Mouse (Mus musculus) brain, embryonic 14.5 days (tissue): ENCODE data around the gene Tekt4. TPM values are rescaled to one million over a fixed set of nuclear protein-coding genes. Genes with fewer than 3 reads are reported as not detected.

Experiments
- DNase-seq: peaks from one replicate; pipeline ENCODE4 v3.0.0-alpha.2; 2011; ENCODE audit warnings: low read depth
- CTCF ChIP-seq: fragments of 200-500 bp; IDR thresholded peaks from 2 replicates; pipeline ENCODE4 v1.5.1; 2012; ENCODE audit warnings: inconsistent platforms, mild to moderate bottlenecking, moderate library complexity, borderline replicate concordance; ENCODE audit not compliant: insufficient read depth, insufficient read length; ENCODE audit errors: extremely low read depth
- POLR2A ChIP-seq: fragments of 200-500 bp; IDR thresholded peaks from 2 replicates; pipeline ENCODE4 v1.6.1; 2012; ENCODE audit warnings: mild to moderate bottlenecking, inconsistent platforms, borderline replicate concordance; ENCODE audit not compliant: poor library complexity, insufficient read depth, insufficient read length, severe bottlenecking; ENCODE audit errors: extremely low read depth
- polyA plus RNA-seq: library from polyadenylated mRNA; depleted of rRNA; stranded (reverse); fragments of >200 nt; gene quantifications from 2 replicates; pipeline ENCODE4 v1.2.3, GENCODE M21; 2012

Gene Tekt4
- polyA plus RNA-seq, 1 experiment = 1.4 TPM

DNA sequence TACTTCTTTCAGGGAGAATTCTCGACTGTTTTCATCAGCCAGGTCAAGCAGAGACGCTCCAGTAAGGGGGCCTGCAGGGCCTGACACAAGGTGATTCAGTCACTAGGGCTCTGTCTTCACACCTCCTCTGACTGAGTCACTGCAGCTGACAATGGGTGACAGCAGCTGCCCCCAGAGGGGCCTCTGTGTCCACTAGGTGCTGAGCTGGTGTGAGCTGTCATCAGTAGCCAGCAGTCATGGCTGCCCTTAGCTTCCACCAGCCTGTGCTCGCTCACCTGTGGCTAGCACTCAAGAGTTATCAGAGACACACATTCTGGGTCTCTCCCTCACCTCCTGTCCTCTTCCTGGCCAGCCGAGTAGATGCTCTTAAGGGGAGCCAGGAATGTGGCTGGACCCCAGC lies 26.4 kb downstream of the Tekt4 start:
- TF ChIP-seq CTCF (no peak), POLR2A (no peak)
- DNase-seq = no peak

DNA sequence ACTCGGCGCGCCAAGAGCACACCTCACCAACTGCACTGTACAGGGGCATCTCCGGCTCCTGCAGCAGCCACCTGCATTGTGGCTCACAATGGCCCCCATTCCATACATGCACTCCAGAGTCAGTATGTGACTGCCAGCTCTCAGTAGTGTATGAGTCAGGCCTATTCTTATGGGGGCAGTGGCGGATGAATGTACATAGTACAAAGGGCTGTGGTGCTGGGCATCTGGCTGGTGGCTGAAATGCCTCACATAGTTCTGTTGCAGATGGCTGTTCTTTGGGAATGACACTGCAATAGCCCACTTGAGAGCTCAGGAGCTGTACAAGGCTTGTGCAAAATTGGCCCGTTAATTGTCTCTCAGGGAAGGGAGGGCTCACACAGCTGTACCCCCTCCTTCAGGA lies 27.7 kb downstream of the Tekt4 start:
- no peak for DNase-seq
- TF ChIP-seq POLR2A (no peak), CTCF (no peak)

DNA sequence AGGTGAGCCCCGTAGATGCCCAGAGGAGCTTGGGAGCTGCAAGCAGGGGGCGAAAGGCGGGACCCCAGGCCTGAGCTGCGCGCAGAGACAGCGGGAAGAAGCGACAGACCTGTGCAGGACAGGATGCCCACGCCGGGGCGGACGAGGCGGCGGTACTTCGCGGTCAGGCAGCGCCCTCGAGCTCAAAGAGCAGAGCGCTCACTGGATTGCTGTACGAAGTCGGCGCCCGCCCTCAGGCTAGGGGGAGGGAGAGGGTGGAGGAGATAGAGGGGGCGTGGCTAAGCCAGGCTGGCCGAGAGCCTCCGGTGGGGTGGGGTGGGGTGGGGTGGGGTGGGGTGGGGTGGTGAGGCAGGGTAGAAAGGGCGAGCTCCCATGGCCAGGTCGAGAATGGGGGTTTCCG lies 42.6 kb downstream of the Tekt4 start, which contains the start of gene Sstr5:
Gene Sstr5 (minus strand): TSS at position 276 of the 400 bp plus-strand sequence.
- TF ChIP-seq POLR2A (no peak), CTCF (no peak)
- DNase-seq = peak; percentile 31

DNA sequence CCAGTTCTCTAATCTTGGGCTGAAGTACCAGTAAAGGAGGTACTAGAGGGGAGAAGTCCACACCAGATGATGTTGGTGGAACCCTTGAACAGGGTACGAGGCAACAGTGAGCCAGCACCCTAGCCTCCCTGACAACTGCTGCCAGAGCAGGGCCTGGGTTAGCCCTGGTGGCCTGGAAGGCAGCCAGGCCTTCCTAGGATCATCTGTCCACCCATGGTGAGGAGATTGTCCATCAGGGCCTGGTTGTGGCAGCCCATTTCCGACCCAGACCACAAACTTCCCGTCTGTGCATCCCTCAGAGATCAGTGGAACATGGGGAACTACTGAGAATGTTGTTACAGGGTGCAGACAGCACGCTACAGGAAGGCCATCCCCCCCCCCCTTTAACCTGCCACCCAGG lies 48.2 kb downstream of the Tekt4 start:
- no peak for DNase-seq
- TF ChIP-seq POLR2A = no peak
- TF ChIP-seq CTCF = no peak

DNA sequence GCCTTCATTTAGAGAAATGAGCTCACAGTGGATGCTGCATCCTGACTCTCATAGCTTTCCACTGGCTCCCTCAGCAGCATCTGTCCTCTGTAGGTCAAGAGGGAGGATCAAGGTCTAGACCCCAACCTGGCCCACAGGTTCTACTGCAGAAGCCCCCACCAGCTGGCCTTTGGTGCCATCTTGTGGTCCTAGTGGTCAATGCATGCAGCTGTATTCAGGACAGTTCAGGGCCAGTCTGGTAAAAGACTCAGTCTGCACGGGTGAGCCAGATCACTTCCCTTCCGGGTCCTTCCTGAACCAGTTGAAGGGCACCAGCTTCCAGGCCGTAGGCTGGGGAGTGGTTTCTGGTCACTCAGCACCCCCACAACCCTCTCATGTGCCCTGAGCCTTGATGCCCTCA lies 53.4 kb downstream of the Tekt4 start:
- peak; percentile 73 for DNase-seq
- TF ChIP-seq CTCF (peak; percentile 86), POLR2A (no peak)

DNA sequence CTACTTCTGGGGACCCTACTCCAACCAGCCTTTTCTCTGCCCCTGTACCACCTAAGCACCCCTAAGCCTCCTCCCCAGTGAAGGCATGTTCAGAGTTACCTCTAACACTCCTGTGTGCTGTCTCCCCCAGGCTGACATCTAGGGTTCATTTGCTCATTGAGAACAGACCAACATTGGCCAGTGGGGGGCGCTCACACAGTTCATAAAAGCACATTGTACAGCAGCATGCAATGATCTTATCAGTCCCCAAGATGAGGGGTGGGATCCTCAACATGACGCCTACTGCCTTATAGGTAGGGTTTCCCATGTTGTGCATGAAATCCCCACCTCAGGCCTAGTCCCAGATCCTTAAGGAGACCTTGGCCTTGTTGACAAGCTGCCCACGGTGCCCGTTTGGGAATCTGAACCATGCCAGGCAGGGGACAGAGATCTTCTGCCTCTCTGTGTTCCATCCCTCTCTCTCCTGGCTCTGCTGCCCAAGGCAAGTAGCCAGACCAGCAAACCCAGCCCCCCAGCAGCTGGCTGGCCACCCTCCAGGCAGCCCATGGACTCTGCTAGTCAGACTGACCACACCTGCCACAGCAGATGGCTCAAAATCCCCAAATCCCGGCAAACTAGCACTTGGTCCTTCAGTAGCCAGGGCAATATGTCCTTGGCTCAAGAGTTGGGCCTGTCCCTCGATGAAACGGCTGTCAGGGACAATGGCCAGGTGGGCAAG lies 54.6 kb downstream of the Tekt4 start:
- peak; percentile 71 for DNase-seq
- TF ChIP-seq POLR2A = no peak
- peak; percentile 67; the same call in 1 of the 2 replicates for TF ChIP-seq CTCF

DNA sequence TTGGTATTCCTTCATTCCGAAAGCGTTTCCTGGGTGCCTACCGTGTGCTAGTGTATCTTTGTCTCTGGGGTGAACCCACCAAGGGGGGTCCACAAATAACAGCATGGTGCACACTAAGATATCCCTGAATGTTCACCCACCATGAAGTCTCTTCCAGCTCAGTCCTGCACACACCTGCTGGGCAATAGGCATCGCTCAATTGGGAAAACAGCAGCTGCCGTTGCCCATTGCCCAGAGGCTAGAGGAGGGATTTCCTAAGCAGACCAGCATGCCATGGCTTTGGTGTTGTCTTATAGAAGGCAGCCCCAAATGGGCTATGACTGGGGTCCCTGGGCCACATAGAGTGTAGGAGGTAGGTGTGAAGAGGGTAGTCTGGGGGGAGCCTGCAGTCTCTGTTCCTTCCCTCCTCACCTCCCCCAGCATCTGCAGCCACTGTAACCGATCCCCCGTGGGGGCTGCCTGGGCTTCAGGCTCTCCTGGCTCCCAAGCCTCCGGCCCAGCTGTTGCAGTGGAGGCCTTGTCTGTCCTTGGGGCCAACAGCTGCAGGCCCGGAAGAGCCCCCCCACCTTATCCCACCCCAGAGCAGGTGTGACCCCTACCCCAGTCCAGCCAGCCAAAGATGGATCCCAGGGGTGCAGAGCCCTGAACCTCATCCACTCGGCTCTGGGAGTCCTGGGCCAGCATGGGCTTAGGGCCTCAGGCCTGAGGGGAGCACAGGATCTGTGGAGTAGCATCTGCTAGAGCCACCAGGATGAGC lies 55.8 kb downstream of the Tekt4 start:
- no peak for TF ChIP-seq POLR2A
- TF ChIP-seq CTCF = no peak
- DNase-seq = no peak

DNA sequence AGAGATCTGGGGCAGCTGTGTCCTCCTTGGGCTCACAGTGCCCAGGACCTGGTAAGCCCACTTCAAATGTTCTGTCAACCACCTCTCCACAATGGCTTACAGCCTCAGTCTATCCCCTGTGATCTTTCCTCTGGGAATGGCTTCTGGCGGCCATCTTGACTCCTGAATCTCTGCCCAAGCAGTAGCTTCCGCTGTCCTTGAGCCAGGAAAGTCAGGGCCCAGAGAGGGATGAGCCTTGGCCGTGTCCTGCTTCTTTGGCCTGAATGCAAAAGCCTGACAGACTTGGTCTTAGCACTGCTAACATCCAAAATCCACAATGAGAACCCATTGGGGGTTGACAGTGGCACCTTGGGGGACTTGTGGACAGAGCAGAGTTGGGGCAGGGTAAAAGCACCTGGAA lies 57.5 kb downstream of the Tekt4 start:
- TF ChIP-seq POLR2A (no peak), CTCF (no peak)
- no peak for DNase-seq

DNA sequence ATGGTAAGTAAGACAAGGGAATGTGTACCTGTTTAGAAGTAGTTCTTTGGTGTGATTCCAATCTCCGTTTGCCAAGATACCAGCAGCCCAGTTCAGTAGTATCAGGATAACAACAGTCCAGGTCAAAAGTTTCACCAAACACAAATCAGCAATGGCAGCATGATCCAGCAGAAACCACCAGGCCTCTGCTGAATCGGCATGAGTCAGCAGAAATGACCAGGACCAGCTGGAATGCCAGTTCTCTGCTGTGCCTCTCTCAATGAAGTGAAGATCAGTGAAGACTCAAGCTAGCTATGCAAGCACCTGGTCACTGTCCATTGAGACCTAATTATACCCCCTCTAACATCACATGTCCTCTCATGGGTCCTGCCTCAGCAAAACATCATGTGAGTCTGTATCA lies 59.6 kb downstream of the Tekt4 start:
- no peak for DNase-seq
- TF ChIP-seq CTCF (no peak), POLR2A (no peak)

DNA sequence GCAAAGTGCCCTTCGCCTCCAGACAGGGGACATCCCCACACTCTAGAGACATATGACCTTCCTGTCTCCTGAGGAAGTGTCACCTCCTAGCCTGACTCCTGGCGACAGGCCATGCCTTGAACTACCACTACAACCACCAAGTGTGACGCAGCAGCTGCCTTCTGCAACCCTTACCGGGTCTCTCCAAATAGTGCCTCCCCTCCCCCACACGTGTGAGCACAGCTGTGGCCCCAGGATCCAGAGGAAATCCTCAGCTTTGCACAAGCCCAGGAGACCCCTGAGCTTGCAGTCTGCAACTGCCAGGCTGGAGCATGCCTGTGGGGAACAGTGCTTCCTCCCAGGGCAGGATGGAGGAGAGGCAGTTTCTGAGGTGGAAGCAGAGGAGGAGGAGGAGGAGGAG lies 61.9 kb downstream of the Tekt4 start:
- no peak for DNase-seq
- no peak for TF ChIP-seq CTCF
- TF ChIP-seq POLR2A = no peak

DNA sequence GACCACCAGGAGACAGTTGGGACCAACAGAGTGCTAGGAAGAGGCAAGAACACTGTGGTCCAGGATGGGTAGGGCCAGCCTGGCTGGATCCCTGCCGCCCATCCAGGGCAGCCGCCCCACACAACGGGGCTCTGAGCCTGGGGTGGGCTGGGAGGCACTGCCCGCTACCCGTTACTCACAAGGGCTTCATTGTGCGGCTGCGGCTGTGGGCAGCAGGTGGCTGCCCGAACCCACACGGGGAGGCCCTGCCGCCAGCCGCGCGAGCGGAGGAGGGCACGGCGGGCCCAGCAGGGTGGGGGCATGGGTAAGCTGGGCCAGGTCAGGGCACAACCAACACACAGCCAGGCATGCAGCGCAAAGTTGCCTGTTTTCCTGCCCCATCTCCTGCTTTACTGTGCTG lies 63.7 kb downstream of the Tekt4 start:
- TF ChIP-seq POLR2A = no peak
- no peak for TF ChIP-seq CTCF
- DNase-seq = peak; percentile 77
